Mouse (Mus musculus) midbrain, embryonic 11.5 days (tissue): ENCODE data around the gene Scgb1a1. TPM values are rescaled to one million over a fixed set of nuclear protein-coding genes. Genes with fewer than 3 reads are reported as not detected.

Experiments
- polyA plus RNA-seq: library from polyadenylated mRNA; unstranded; fragments of >200 nt; fragmentation: Nextera tagmentation; extraction: Ambion mirVana; gene quantifications from 2 replicates; pipeline ENCODE4 v1.2.1, GENCODE M21; 2014

Gene Scgb1a1
- polyA plus RNA-seq, 1 experiment from 2014 or later: not detected

Other genes with a start within 250 kb of the Scgb1a1 start
- 128 and 133 TPM in 2 replicates for gene Gng3, start 248.8 kb downstream of the Scgb1a1 start, polyA plus RNA-seq
- 0.18 and 0.30 TPM in 2 replicates for gene Lrrn4cl, start 237.2 kb downstream of the Scgb1a1 start, polyA plus RNA-seq
- gene Ubxn1, start 216.5 kb downstream of the Scgb1a1 start, polyA plus RNA-seq: 169 and 183 TPM in 2 replicates
- 54.6 and 59.1 TPM in 2 replicates for gene Uqcc3, start 207.0 kb downstream of the Scgb1a1 start, polyA plus RNA-seq
- 109 and 123 TPM in 2 replicates for gene Lbhd1, start 204.2 kb downstream of the Scgb1a1 start, polyA plus RNA-seq
- gene Gm49403, start 204.0 kb downstream of the Scgb1a1 start, polyA plus RNA-seq: not detected in 2 replicates
- gene 1810009A15Rik, start 199.1 kb downstream of the Scgb1a1 start, polyA plus RNA-seq: 115 and 116 TPM in 2 replicates
- not detected in 2 replicates for gene Gm49416, start 199.0 kb downstream of the Scgb1a1 start, polyA plus RNA-seq
- 29.7 and 33.3 TPM in 2 replicates for gene Ints5, start 195.0 kb downstream of the Scgb1a1 start, polyA plus RNA-seq
- 101 and 109 TPM in 2 replicates for gene Ganab, start 189.9 kb downstream of the Scgb1a1 start, polyA plus RNA-seq
- gene B3gat3, start 167.6 kb downstream of the Scgb1a1 start, polyA plus RNA-seq: 42.1 and 46.0 TPM in 2 replicates
- gene Rom1, start 158.6 kb downstream of the Scgb1a1 start, polyA plus RNA-seq: 1.4 and 2.3 TPM in 2 replicates
- gene Eml3, start 158.4 kb downstream of the Scgb1a1 start, polyA plus RNA-seq: 5.8 and 8.2 TPM in 2 replicates
- gene Mta2, start 146.1 kb downstream of the Scgb1a1 start, polyA plus RNA-seq: 50.9 and 56.0 TPM in 2 replicates
- 23.5 and 28.4 TPM in 2 replicates for gene Tut1, start 134.1 kb downstream of the Scgb1a1 start, polyA plus RNA-seq
- gene Eef1g, start 120.9 kb downstream of the Scgb1a1 start, polyA plus RNA-seq: 435 and 439 TPM in 2 replicates
- 5.0 and 6.3 TPM in 2 replicates for gene Ahnak, start 98.7 kb downstream of the Scgb1a1 start, polyA plus RNA-seq
- 13.5 and 14.2 TPM in 2 replicates for gene Asrgl1, start 47.7 kb upstream of the Scgb1a1 start, polyA plus RNA-seq